Mouse (Mus musculus): Measurements from ENCODE around the gene Trim21.

- TF ChIP-seq CTCF (IDR thresholded peaks at IDR 0.05; ENCODE audit: low read depth, low read length) (no peak), POLR2A (IDR thresholded peaks at IDR 0.05; ENCODE audit: borderline replicate concordance, low read depth, low read length) (no peak)
Observed at GRCm38 (mm10) chr7:102571142-102571541, 5.9 kb upstream of the Trim21 start, which contains the start of gene Olfr550.
